Mouse (Mus musculus): ENCODE data around the gene Dock10.

The Dock10 gene

GRCm38 (mm10) chr1:80606131-80606754 lies 152.1 kb downstream of the Dock10 start:
- DNase-seq = no peak

GRCm38 (mm10) chr1:80604332-80604731 lies 154.0 kb downstream of the Dock10 start:
- no peak for DNase-seq

GRCm38 (mm10) chr1:80603081-80603480 lies 155.2 kb downstream of the Dock10 start:
- DNase-seq = no peak

- DNase-seq = no peak
Observed at GRCm38 (mm10) chr1:80583281-80583680, 175.0 kb downstream of the Dock10 start.

GRCm38 (mm10) chr1:80582186-80582585 lies 176.1 kb downstream of the Dock10 start:
- no peak for DNase-seq

- DNase-seq = peak in 1 of 2 experiments; percentile 11
Observed at GRCm38 (mm10) chr1:80576898-80577297, 181.4 kb downstream of the Dock10 start.

GRCm38 (mm10) chr1:80556446-80556845 lies 201.9 kb downstream of the Dock10 start:
- no peak for DNase-seq

GRCm38 (mm10) chr1:80541522-80541921 lies 216.8 kb downstream of the Dock10 start:
- DNase-seq = no peak

- DNase-seq = peak in 1 of 2 experiments; percentile 20
Observed at GRCm38 (mm10) chr1:80522197-80522596, 236.1 kb downstream of the Dock10 start.

GRCm38 (mm10) chr1:80520456-80520855 lies 237.9 kb downstream of the Dock10 start:
- DNase-seq = no peak

GRCm38 (mm10) chr1:80519893-80520292 lies 238.4 kb downstream of the Dock10 start:
- no peak for DNase-seq

GRCm38 (mm10) chr1:80515836-80516235 lies 242.5 kb downstream of the Dock10 start:
- peak in 1 of 2 experiments; percentile 8 for DNase-seq

- peak; percentile 14 to 33 for DNase-seq
Observed at GRCm38 (mm10) chr1:80512210-80512948, 245.9 kb downstream of the Dock10 start.

GRCm38 (mm10) chr1:80504757-80505156 lies 253.6 kb downstream of the Dock10 start:
- DNase-seq = no peak

- no peak for DNase-seq
Observed at GRCm38 (mm10) chr1:80504081-80504480, 254.2 kb downstream of the Dock10 start.

GRCm38 (mm10) chr1:80502456-80503165 lies 255.7 kb downstream of the Dock10 start:
- DNase-seq = no peak

GRCm38 (mm10) chr1:80499264-80499663 lies 259.1 kb downstream of the Dock10 start:
- DNase-seq = no peak

GRCm38 (mm10) chr1:80496360-80496759 lies 262.0 kb downstream of the Dock10 start:
- DNase-seq = no peak

- DNase-seq = no peak
Observed at GRCm38 (mm10) chr1:80483419-80483818, 274.9 kb downstream of the Dock10 start.

- DNase-seq = no peak
Observed at GRCm38 (mm10) chr1:80474942-80475341, 283.4 kb downstream of the Dock10 start.

- DNase-seq = no peak
Observed at GRCm38 (mm10) chr1:80472395-80472794, 285.9 kb downstream of the Dock10 start.

GRCm38 (mm10) chr1:80461348-80461747 lies 297.0 kb downstream of the Dock10 start, which contains the start of gene Gm45261:
Gene Gm45261, minus strand, starts transcription at chr1:80461448.
- no peak for DNase-seq

- DNase-seq = no peak
Observed at GRCm38 (mm10) chr1:80459923-80460322, 298.4 kb downstream of the Dock10 start.

GRCm38 (mm10) chr1:80459477-80459876 lies 298.9 kb downstream of the Dock10 start:
- DNase-seq = no peak

All from cerebellum, postnatal 25 days (tissue).